ENCODE assay signal across 21 mouse cellular contexts in genomic region chr17:35900636-35901035, GRCm38 (mm10).
"Had no signal": no experiment of that assay in that cellular context is flagged by ENCODE, and none has a peak within 500 bp of the region (broad histone marks: within the 10 kb centered on the region; RNA-seq: fewer than 3 reads in every experiment).

No protein-coding gene starts in this region.

- H3K27me3 ChIP-seq: kidney, embryonic 15.5 days; limb, embryonic 12.5 days; liver, embryonic 15.5 days; neural tube, embryonic 12.5 days; neural tube, embryonic 15.5 days had no signal

- H3K4me2 ChIP-seq: kidney, embryonic 15.5 days; limb, embryonic 12.5 days; liver, embryonic 15.5 days; midbrain, embryonic 11.5 days; neural tube, embryonic 12.5 days; neural tube, embryonic 15.5 days had no signal

- DNase-seq: kidney, adult 11 months; kidney, adult 8-10 months; kidney, postnatal 10 days; kidney, postnatal 36 days; layer of hippocampus, postnatal 36 days; lung, adult 2 months; lung, postnatal 14 days; lung, postnatal 4 days; midbrain, embryonic 14.5 days; right cerebral cortex, adult 18-20 months; right cerebral cortex, postnatal 14 days; right cerebral cortex, postnatal 4 days; thymus, postnatal 25 days had no signal

- H3K9me3 ChIP-seq: kidney, embryonic 15.5 days; limb, embryonic 12.5 days; liver, embryonic 15.5 days; neural tube, embryonic 12.5 days; neural tube, embryonic 15.5 days had no signal

- H3K27ac ChIP-seq: kidney, embryonic 15.5 days; limb, embryonic 12.5 days; liver, embryonic 15.5 days; neural tube, embryonic 12.5 days; neural tube, embryonic 15.5 days; stomach, postnatal 0 days had no signal

- H3K9ac ChIP-seq: kidney, embryonic 15.5 days; limb, embryonic 12.5 days; liver, embryonic 15.5 days; neural tube, embryonic 12.5 days; neural tube, embryonic 15.5 days had no signal

- H3K4me3 ChIP-seq: kidney, embryonic 15.5 days; left cerebral cortex, adult 2 months; limb, embryonic 12.5 days; liver, embryonic 15.5 days; neural tube, embryonic 12.5 days; neural tube, embryonic 15.5 days had no signal
